Mouse (Mus musculus) brain, embryonic 14.5 days (tissue): Measurements from ENCODE around the gene Rel.

Experiments used
- CTCF ChIP-seq: fragments of 200-500 bp; IDR thresholded peaks from 2 replicates; pipeline ENCODE4 v1.5.1; 2012; ENCODE audit warnings: inconsistent platforms, mild to moderate bottlenecking, moderate library complexity, borderline replicate concordance; ENCODE audit not compliant: insufficient read depth, insufficient read length; ENCODE audit errors: extremely low read depth
- POLR2A ChIP-seq: fragments of 200-500 bp; IDR thresholded peaks from 2 replicates; pipeline ENCODE4 v1.6.1; 2012; ENCODE audit warnings: mild to moderate bottlenecking, inconsistent platforms, borderline replicate concordance; ENCODE audit not compliant: poor library complexity, insufficient read depth, insufficient read length, severe bottlenecking; ENCODE audit errors: extremely low read depth

- no peak for TF ChIP-seq CTCF
- no peak for TF ChIP-seq POLR2A
Measured at GRCm38 (mm10) chr11:23734749-23735286, 36.0 kb downstream of the Rel start.
